Mouse (Mus musculus): ENCODE results near the gene 2210011C24Rik. TPM values are rescaled to one million over a fixed set of nuclear protein-coding genes. Genes with fewer than 3 reads are reported as not detected.

Gene 2210011C24Rik
- polyA plus RNA-seq (2015; fragmentation: Nextera tagmentation; extraction: Ambion mirVana) = 0.59 TPM in 1 of 2 replicates, not detected in the other

GRCm38 (mm10) chr8:84011705-84012498 is at the start of gene 2210011C24Rik:
2210011C24Rik (minus strand) TSS chr8:84012171.
- WGBS = 1% methylated on average over 45 of the region's 45 CpGs
- no peak within 1 kb of the TSS for H3K27ac ChIP-seq
- no peak for ATAC-seq (ENCODE audit: insufficient number of reproducible peaks, insufficient read depth, low FRiP score, low TSS enrichment, low read depth)

GRCm38 (mm10) chr8:84060245-84060644 is 48.3 kb upstream of the 2210011C24Rik start:
- H3K4me2 ChIP-seq = no peak overlapping the region
- ATAC-seq (ENCODE audit: insufficient number of reproducible peaks, insufficient read depth, low FRiP score, low TSS enrichment, low read depth) = no peak
- H3K4me1 ChIP-seq = no peaks in the 10 kb centered on the region
- H3K9ac ChIP-seq = no peak overlapping the region
- H3K27ac ChIP-seq = no peak overlapping the region
- no peaks in the 10 kb centered on the region for H3K27me3 ChIP-seq
- 85% methylated on average over 2 of the region's 2 CpGs for WGBS
- no peak overlapping the region for H3K4me3 ChIP-seq
- H3K36me3 ChIP-seq = no peaks in the 10 kb centered on the region
- H3K9me3 ChIP-seq = no peaks in the 10 kb centered on the region

More at GRCm38 (mm10) chr8:84011705-84012498, at the start of gene 2210011C24Rik:
- Histone ChIP-seq H3K27me3 (peaks cover 53% of the 10 kb centered on the region), H3K4me1 (peaks cover 28% of the 10 kb centered on the region), H3K4me3 (peak within 1 kb of the TSS; percentile 56), H3K9ac (peak within 1 kb of the TSS; percentile 69), H3K9me3 (no peaks in the 10 kb centered on the region), H3K4me2 (peak within 1 kb of the TSS; percentile 97), H3K36me3 (no peaks in the 10 kb centered on the region)

- Histone ChIP-seq H3K9me3 (no peaks in the 10 kb centered on the region), H3K36me3 (no peaks in the 10 kb centered on the region), H3K4me2 (no peak overlapping the region), H3K27me3 (no peaks in the 10 kb centered on the region), H3K4me3 (no peak overlapping the region), H3K9ac (no peak overlapping the region), H3K4me1 (no peaks in the 10 kb centered on the region), H3K27ac (no peak overlapping the region)
- no peak for ATAC-seq (ENCODE audit: insufficient number of reproducible peaks, insufficient read depth, low FRiP score, low TSS enrichment, low read depth)
- 88% methylated on average over 2 of the region's 2 CpGs for WGBS
Observed at GRCm38 (mm10) chr8:84059226-84059625, 47.3 kb upstream of the 2210011C24Rik start.

DNA sequence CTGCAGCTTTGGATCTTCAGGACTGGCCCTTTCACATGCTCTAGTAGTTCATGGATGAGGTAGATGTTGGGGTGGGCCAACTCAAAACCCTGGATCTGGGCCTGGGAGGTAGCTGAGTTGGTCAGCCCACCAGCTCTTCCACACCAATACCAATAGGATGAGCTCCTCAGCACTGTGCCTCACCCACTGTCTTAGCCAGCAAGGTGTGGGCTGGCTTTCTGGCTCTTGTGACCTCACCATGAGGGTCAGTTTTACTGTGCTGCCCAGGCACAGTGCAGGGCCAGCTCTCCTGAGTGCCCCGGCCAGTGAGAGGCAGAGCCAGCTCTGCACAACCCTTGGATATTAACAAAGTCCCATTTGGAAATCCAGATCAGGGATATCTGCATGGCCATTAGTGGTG is 45.9 kb upstream of the 2210011C24Rik start:
- Histone ChIP-seq H3K4me1 (no peaks in the 10 kb centered on the region), H3K9ac (no peak overlapping the region), H3K36me3 (no peaks in the 10 kb centered on the region), H3K4me3 (no peak overlapping the region), H3K9me3 (no peaks in the 10 kb centered on the region), H3K27me3 (no peaks in the 10 kb centered on the region), H3K4me2 (no peak overlapping the region), H3K27ac (no peak overlapping the region)
- 80% methylated on average over 1 of the region's 1 CpGs for WGBS
- no peak for ATAC-seq (ENCODE audit: insufficient number of reproducible peaks, insufficient read depth, low FRiP score, low TSS enrichment, low read depth)

DNA sequence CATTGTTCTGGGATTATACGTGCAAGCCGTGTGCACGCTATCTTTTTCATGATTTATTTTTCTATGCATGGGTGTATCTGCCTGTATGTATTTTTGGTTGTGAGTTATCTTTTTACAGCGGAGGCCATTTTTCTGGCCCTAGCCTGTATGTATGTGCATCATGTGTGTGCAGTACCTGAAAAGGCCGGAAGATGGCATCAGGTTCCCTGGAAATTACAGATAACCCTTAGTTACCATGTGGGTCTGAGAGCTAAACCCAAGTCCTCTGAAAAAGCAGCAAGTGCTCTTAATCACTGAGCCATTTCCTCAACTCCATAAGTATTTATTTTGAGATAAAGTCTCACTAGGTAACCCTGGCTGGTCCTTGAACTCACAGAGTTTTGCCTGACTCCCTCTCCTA is 41.3 kb upstream of the 2210011C24Rik start:
- no peaks in the 10 kb centered on the region for H3K4me1 ChIP-seq
- no peak overlapping the region for H3K9ac ChIP-seq
- ATAC-seq (ENCODE audit: insufficient number of reproducible peaks, insufficient read depth, low FRiP score, low TSS enrichment, low read depth) = no peak
- H3K4me2 ChIP-seq = no peak overlapping the region
- no peak overlapping the region for H3K27ac ChIP-seq
- WGBS = 95% methylated on average over 5 of the region's 5 CpGs
- no peaks in the 10 kb centered on the region for H3K9me3 ChIP-seq
- H3K36me3 ChIP-seq = no peaks in the 10 kb centered on the region
- H3K27me3 ChIP-seq = no peaks in the 10 kb centered on the region; the same call in 1 of the 2 replicates
- H3K4me3 ChIP-seq = no peak overlapping the region

DNA sequence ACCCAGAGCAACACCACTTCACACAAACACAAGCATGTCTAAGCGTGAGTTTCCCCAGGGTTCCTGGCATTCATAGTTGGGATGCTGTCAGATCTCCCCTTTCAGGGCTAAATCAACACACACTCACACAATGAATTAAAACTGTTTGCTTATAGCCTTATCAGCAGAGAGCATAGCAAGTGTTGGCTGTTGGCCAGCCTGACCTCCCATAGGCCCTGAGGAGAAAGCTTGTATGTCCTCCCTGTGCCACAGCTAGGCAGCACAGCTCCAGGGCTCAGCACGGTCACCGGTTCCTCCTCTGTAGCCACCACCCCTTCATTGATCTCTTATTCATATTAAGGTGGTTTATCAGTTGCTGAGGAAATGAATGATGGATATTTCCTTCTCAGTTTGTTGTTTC is 40.8 kb upstream of the 2210011C24Rik start:
- Histone ChIP-seq H3K9me3 (no peaks in the 10 kb centered on the region), H3K4me1 (no peaks in the 10 kb centered on the region), H3K4me3 (no peak overlapping the region), H3K4me2 (no peak overlapping the region), H3K36me3 (no peaks in the 10 kb centered on the region), H3K27ac (no peak overlapping the region), H3K9ac (no peak overlapping the region), H3K27me3 (no peaks in the 10 kb centered on the region; the same call in 1 of the 2 replicates)
- 77% methylated on average over 3 of the region's 3 CpGs for WGBS
- ATAC-seq (ENCODE audit: insufficient number of reproducible peaks, insufficient read depth, low FRiP score, low TSS enrichment, low read depth) = no peak

DNA sequence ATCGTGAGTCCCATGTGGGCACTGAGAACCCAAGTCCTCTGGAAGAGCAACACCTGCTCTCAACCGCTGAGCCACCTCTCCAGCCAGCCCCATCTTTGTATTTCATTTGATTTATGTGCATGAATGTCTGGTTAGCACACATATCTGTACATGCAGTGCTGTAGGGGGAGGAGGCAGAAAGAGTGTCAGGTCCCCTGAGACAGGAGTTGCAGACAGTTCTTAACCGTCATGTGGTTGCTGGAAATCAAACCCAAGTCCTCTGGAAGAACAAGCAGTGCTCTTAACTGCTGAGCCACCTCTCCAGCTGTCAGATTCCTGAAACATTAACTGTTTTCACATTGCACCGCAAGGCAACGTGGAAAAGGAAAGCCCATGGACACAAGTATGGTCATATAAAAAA is 36.2 kb upstream of the 2210011C24Rik start:
- no peak for ATAC-seq (ENCODE audit: insufficient number of reproducible peaks, insufficient read depth, low FRiP score, low TSS enrichment, low read depth)
- WGBS = 71% methylated on average over 5 of the region's 5 CpGs
- Histone ChIP-seq H3K4me3 (no peak overlapping the region), H3K9ac (no peak overlapping the region), H3K27ac (no peak overlapping the region), H3K9me3 (no peaks in the 10 kb centered on the region), H3K4me2 (no peak overlapping the region), H3K27me3 (peaks cover 34% of the 10 kb centered on the region), H3K36me3 (no peaks in the 10 kb centered on the region), H3K4me1 (peaks cover 7% of the 10 kb centered on the region; the same call in 1 of the 2 replicates)

DNA sequence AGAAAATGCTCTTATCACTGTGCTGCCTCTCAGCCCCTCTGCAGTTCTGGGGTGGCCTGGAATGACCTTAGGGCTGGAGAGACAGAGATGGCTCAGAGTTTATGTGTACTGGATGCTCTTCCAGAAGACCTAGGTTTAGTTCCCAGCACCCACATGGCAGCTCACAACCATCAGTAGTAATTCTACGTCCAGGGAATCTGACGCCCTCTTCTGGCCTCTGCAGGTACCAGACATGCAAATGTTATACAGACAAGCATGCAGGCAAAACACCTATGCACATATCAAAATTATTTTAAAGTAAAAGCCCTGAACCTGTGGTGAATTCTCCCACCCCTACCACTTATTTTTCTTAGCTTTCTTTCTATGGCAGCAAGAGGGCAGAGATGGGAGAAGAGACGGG is 34.5 kb upstream of the 2210011C24Rik start:
- H3K27me3 ChIP-seq = peaks cover 51% of the 10 kb centered on the region

DNA sequence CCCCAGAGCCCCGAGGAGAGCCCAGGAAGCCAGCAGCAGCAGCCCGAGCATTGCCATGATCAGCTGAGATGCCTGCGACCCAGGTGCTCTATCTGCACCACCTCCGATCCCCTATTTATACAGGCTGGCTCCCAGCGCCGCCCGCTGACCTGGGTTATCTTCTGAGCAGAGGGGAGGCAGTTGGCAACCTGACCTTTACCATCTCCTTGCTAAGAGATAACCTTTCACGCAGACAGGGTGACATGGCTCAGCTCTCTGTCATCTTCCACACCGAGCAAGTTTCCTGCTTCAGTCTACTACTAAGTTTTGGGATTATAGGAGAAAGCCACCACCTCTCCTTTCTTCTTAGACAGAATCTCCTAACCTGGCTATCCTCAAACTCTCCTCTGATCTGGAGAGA is 32.9 kb upstream of the 2210011C24Rik start, which contains the start of gene Rln3:
Rln3 (minus strand) TSS at position 101 of the 400 bp plus-strand sequence.
- Histone ChIP-seq H3K36me3 (no peaks in the 10 kb centered on the region), H3K4me3 (no peak within 1 kb of the TSS), H3K27me3 (peaks cover 67% of the 10 kb centered on the region), H3K9me3 (no peaks in the 10 kb centered on the region), H3K4me1 (peaks cover 20% of the 10 kb centered on the region), H3K27ac (no peak within 1 kb of the TSS), H3K4me2 (no peak within 1 kb of the TSS), H3K9ac (0 out of 2 replicates have a peak within 1 kb of the TSS, but pooled peaks have one; percentile 49)
- 8% methylated on average over 9 of the region's 9 CpGs for WGBS
- ATAC-seq (ENCODE audit: insufficient number of reproducible peaks, insufficient read depth, low FRiP score, low TSS enrichment, low read depth) = no peak

More for the DNA sequence above, 34.5 kb upstream of the 2210011C24Rik start:
- no peak overlapping the region for H3K4me3 ChIP-seq
- H3K36me3 ChIP-seq = no peaks in the 10 kb centered on the region
- no peak overlapping the region for H3K27ac ChIP-seq
- WGBS = 82% methylated on average over 3 of the region's 3 CpGs
- no peak for ATAC-seq (ENCODE audit: insufficient number of reproducible peaks, insufficient read depth, low FRiP score, low TSS enrichment, low read depth)
- H3K4me1 ChIP-seq = peaks cover 20% of the 10 kb centered on the region
- no peak overlapping the region for H3K9ac ChIP-seq
- no peak overlapping the region for H3K4me2 ChIP-seq
- H3K9me3 ChIP-seq = no peaks in the 10 kb centered on the region

- H3K4me3 ChIP-seq = no peak overlapping the region
- H3K4me1 ChIP-seq = peaks cover 20% of the 10 kb centered on the region
- peaks cover 68% of the 10 kb centered on the region for H3K27me3 ChIP-seq
- no peaks in the 10 kb centered on the region for H3K9me3 ChIP-seq
- no peak for ATAC-seq (ENCODE audit: insufficient number of reproducible peaks, insufficient read depth, low FRiP score, low TSS enrichment, low read depth)
- 5% methylated on average over 7 of the region's 7 CpGs for WGBS
- H3K4me2 ChIP-seq = no peak overlapping the region
- H3K9ac ChIP-seq = no peak overlapping the region
- H3K36me3 ChIP-seq = no peaks in the 10 kb centered on the region
- no peak overlapping the region for H3K27ac ChIP-seq
Observed at GRCm38 (mm10) chr8:84044103-84044502, 32.1 kb upstream of the 2210011C24Rik start.

DNA sequence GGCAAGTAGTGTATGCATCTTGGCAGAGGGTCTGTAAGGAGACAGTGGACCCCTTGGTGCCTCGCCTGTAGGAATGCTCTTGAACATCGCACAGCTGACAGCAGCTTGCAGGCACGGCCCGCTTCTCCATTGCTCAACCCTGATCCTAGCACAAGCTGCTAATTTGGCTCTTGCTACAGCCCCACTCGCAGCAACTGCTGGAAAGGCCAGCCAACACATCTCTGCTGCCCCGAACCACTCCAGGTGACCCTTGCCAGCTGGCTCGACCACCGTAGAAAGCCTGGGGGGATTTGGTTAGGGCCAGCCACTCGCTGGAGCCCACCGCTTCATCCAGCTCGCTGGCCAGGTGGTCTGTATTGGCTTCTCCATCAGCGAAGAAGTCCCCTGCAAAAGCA is 31.0 kb upstream of the 2210011C24Rik start:
- H3K36me3 ChIP-seq = no peaks in the 10 kb centered on the region
- H3K27ac ChIP-seq = no peak overlapping the region
- no peak overlapping the region for H3K9ac ChIP-seq
- peak overlapping the region; percentile 71 for H3K4me2 ChIP-seq
- peaks cover 20% of the 10 kb centered on the region for H3K4me1 ChIP-seq
- no peak for ATAC-seq (ENCODE audit: insufficient number of reproducible peaks, insufficient read depth, low FRiP score, low TSS enrichment, low read depth)
- H3K9me3 ChIP-seq = no peaks in the 10 kb centered on the region
- H3K27me3 ChIP-seq = peaks cover 71% of the 10 kb centered on the region
- 35% methylated on average over 12 of the region's 12 CpGs for whole genome bisulfite sequencing
- peak overlapping the region; percentile 42; the same call in 1 of the 2 replicates for H3K4me3 ChIP-seq

Data from embryonic facial prominence, embryonic 13.5 days (tissue).